Mouse (Mus musculus) C2C12 (cell line): ENCODE results near the gene Hgfac. TPM values are rescaled to one million over a fixed set of nuclear protein-coding genes. Genes with fewer than 3 reads are reported as not detected.

Source experiments
- H3K27me3 ChIP-seq: one replicate; pipeline ENCODE4 v1.6.1; 2011; ENCODE audit not compliant: control insufficient read depth, insufficient read depth, insufficient read length
- H3K36me3 ChIP-seq: one replicate; pipeline ENCODE4 v1.6.1; 2011; ENCODE audit not compliant: control insufficient read depth, insufficient read depth
- H3K4me3 ChIP-seq: one replicate; pipeline ENCODE4 v1.5.1; 2011; ENCODE audit warnings: mild to moderate bottlenecking, control low read depth; ENCODE audit not compliant: poor library complexity, insufficient read depth, severe bottlenecking
- H3K79me2 ChIP-seq: one replicate; pipeline ENCODE4 v1.6.1; 2011; ENCODE audit not compliant: control insufficient read depth, insufficient read depth
- H3K79me3 ChIP-seq: one replicate; pipeline ENCODE4 v1.6.1; 2011; ENCODE audit warnings: low read depth, control low read depth
- H3ac ChIP-seq: one replicate; pipeline ENCODE3; 2011; ENCODE audit warnings: low read depth; ENCODE audit not compliant: control insufficient read depth, insufficient read length
- CEBPB ChIP-seq: IDR thresholded peaks from one replicate; pipeline ENCODE4 v1.6.1; 2011; ENCODE audit warnings: low read depth, mild to moderate bottlenecking, control low read depth, moderate library complexity
- CTCF ChIP-seq: IDR thresholded peaks from one replicate; pipeline ENCODE4 v1.5.1; 2011; ENCODE audit not compliant: control insufficient read depth, insufficient read depth, insufficient read length
- FOSL1 ChIP-seq: IDR thresholded peaks from one replicate; pipeline ENCODE4 v1.8.0; 2011; ENCODE audit warnings: mild to moderate bottlenecking, low read length; ENCODE audit not compliant: poor library complexity, insufficient read depth, severe bottlenecking
- MAX ChIP-seq: IDR thresholded peaks from one replicate; pipeline ENCODE4 v1.6.1; 2011; ENCODE audit warnings: mild to moderate bottlenecking, control low read depth
- MYOD1 ChIP-seq: IDR thresholded peaks from one replicate; pipeline ENCODE4 v1.6.1; 2011; ENCODE audit warnings: low read depth; ENCODE audit not compliant: control insufficient read depth, insufficient read length
- MYOG ChIP-seq: IDR thresholded peaks from one replicate; pipeline ENCODE4 v1.6.1; 2011; ENCODE audit not compliant: control insufficient read depth, insufficient read length; ENCODE audit errors: extremely low read depth
- USF1 ChIP-seq: IDR thresholded peaks from one replicate; pipeline ENCODE4 v1.6.1; 2011; ENCODE audit warnings: low read depth, mild to moderate bottlenecking, control low read depth, moderate library complexity
- microRNA-seq: library from miRNA; unstranded; fragments of <30 nt; microRNA quantifications from one replicate; pipeline ENCODE4, GENCODE M21; 2019; ENCODE audit warnings: borderline microRNAs expressed
- polyA plus RNA-seq: library from polyadenylated mRNA; unstranded; fragments of >200 nt; fragmentation: generic; extraction: Trizol; gene quantifications from one replicate; pipeline ENCODE4 v1.2.1, GENCODE M21; 2012; ENCODE audit warnings: missing spikeins

Hgfac gene
- polyA plus RNA-seq, 1 experiment = 0.06 TPM

- H3K27me3 ChIP-seq = no peaks in the 10 kb centered on the region
- TF ChIP-seq USF1 = no peak
- TF ChIP-seq CTCF = peak; percentile 77
- TF ChIP-seq MAX = peak; percentile 37
- TF ChIP-seq MYOG = no peak
- no peaks in the 10 kb centered on the region for H3K79me2 ChIP-seq
- H3K36me3 ChIP-seq = peaks cover 4% of the 10 kb centered on the region
- no peak overlapping the region for H3ac ChIP-seq
- no peaks in the 10 kb centered on the region for H3K79me3 ChIP-seq
- no peak overlapping the region for H3K4me3 ChIP-seq
Observed at GRCm38 (mm10) chr5:35088785-35089613, 47.7 kb downstream of the Hgfac start.

- Histone ChIP-seq H3K36me3 (peaks cover 4% of the 10 kb centered on the region), H3K79me2 (no peaks in the 10 kb centered on the region), H3K79me3 (no peaks in the 10 kb centered on the region), H3ac (no peak overlapping the region), H3K4me3 (no peak overlapping the region), H3K27me3 (no peaks in the 10 kb centered on the region)
- TF ChIP-seq CEBPB = no peak
- no peak for TF ChIP-seq CTCF
- no peak for TF ChIP-seq MYOG
- TF ChIP-seq USF1 = peak; percentile 62
- no peak for TF ChIP-seq MYOD1
- no peak for TF ChIP-seq FOSL1
- TF ChIP-seq MAX = no peak
Observed at GRCm38 (mm10) chr5:35089614-35089963, 48.3 kb downstream of the Hgfac start.

GRCm38 (mm10) chr5:35091636-35092035 is 50.3 kb downstream of the Hgfac start:
- no peak overlapping the region for H3K4me3 ChIP-seq
- TF ChIP-seq FOSL1 (no peak), MYOG (no peak), CEBPB (no peak), MYOD1 (no peak), MAX (no peak), CTCF (no peak), USF1 (no peak)
- H3K79me2 ChIP-seq = no peaks in the 10 kb centered on the region
- H3ac ChIP-seq = no peak overlapping the region
- no peaks in the 10 kb centered on the region for H3K27me3 ChIP-seq
- peaks cover 4% of the 10 kb centered on the region for H3K36me3 ChIP-seq
- no peaks in the 10 kb centered on the region for H3K79me3 ChIP-seq

Small RNA genes within 50 kb of the gene (microRNA-seq; reads per million reads assigned to microRNA genes)
- gene Mir3097 = 6.2 reads per million, percentile 54 among the genes with 10 or more reads in this experiment

Other genes with a start within 250 kb of the Hgfac start
- not detected for gene Msantd1, start 133.5 kb upstream of the Hgfac start, polyA plus RNA-seq
- 50.6 TPM for gene Rgs12, start 92.1 kb upstream of the Hgfac start, polyA plus RNA-seq
- 15.8 TPM for gene Dok7, start 15.3 kb downstream of the Hgfac start, polyA plus RNA-seq
- gene Lrpap1, start 64.3 kb downstream of the Hgfac start, polyA plus RNA-seq = 26.5 TPM
- not detected for gene Adra2c, start 236.8 kb downstream of the Hgfac start, polyA plus RNA-seq